Mouse (Mus musculus) layer of hippocampus, postnatal 36 days (tissue): Measurements from ENCODE around the gene Rell1. TPM values are rescaled to one million over a fixed set of nuclear protein-coding genes. Genes with fewer than 3 reads are reported as not detected.
A peak's percentile ranks its signal among the peaks of the same experiment; 100 is the strongest.
"Not testable (repeated sequence)": the region's sequence is repeated elsewhere in the genome, so short reads cannot be mapped to it uniquely, and the experiment has no call there.

ENCODE experiments used
- DNase-seq, 2 experiments: peaks; one replicate each; pipeline ENCODE4 v3.0.0; 2022
- total RNA-seq, 2 experiments: library from RNA; stranded (reverse); gene quantifications; 2 replicates each; pipeline ENCODE4 v1.2.3; 2021

Rell1 gene
- total RNA-seq, 2 experiments from 2014 or later: 10.8 to 11.2 TPM

DNA sequence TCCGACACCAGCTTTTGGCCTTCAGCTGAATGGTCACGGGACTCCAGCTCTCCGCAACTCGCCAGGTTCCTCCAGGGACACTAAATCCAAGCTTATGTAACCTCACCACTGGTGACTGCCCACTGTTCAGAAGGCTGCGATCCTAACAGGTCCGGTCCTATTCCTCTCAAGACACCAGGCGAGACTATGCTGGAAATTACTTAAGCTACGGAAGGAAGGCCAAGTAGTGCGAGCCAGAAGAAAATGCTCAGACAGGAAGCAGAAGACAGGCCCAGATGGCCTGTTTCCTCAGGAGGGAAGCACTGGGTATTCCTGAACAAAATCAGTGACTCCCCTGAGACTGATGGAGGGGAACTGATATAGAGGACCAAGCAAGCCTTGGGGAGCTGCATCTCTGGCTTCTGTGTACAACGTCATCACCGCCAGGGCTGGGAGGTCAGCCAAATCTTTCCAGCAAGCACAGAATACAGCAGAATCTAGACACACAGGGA lies 17.2 kb downstream of the Rell1 start:
- no peak for DNase-seq

GRCm38 (mm10) chr5:63949195-63949594 lies 19.5 kb downstream of the Rell1 start:
- no peak for DNase-seq

GRCm38 (mm10) chr5:63947526-63947925 lies 21.2 kb downstream of the Rell1 start:
- no peak for DNase-seq

DNA sequence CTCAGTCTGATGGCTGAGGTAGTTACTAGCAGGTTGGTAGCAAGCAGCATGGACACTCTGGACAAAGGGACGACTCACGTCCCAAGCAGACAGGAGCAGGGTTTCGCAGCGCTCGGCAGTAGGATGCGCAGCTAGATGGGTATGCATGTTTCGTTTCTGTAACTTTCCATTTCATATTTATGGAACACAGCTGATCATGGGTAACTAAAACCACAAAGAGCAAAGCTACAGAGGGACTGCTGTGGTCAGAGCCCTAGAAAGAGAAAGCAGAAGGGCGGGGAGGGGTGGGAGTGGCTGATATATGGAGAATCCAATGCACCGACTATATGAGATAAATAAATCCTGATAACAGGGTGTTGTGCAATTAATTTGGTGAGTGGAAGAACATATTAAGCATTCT lies 25.4 kb downstream of the Rell1 start:
- no peak for DNase-seq

DNA sequence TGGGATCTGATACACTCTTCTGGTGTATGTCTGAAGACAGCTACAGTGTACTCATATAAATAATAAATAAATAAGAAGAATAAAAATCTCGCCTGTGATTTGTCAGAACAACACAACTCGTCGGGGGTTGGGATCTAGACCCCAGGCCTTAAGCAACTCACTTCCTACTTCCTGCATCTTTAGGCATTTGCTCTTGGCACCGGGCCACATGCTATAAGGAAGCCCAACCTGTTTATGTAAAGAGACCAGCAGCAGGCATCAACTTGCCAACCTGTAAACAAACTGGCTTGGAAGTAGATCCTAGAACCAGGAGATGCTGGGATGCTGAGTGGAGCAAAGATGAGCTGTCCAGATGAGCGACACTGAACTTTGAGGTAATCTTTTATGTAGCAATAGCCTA lies 26.8 kb downstream of the Rell1 start:
- DNase-seq: no peak

GRCm38 (mm10) chr5:63938575-63938974 lies 30.1 kb downstream of the Rell1 start:
- DNase-seq: no peak

- DNase-seq: no peak
These were observed 32.0 kb downstream of the Rell1 start for GRCm38 (mm10) chr5:63936740-63937139.

DNA sequence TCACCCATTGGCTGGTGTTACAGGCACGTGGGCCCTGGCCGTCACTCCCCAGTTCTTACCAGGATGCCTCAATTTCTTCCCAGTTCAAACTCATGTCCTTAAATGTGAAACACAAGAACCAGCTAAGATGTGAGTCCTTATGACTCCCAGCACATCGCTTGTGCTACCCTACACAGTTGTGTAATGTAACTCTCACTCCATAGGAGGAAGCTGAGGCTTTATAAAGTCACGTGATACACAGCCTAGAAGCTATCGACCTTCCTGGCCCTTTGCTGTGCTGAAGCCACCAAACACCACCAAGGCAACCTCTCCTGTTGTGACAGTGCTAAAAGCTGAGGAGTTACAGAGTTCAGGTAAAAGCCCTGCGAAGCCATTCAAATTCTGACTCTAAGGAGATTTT lies 33.1 kb downstream of the Rell1 start:
- no peak for DNase-seq

DNA sequence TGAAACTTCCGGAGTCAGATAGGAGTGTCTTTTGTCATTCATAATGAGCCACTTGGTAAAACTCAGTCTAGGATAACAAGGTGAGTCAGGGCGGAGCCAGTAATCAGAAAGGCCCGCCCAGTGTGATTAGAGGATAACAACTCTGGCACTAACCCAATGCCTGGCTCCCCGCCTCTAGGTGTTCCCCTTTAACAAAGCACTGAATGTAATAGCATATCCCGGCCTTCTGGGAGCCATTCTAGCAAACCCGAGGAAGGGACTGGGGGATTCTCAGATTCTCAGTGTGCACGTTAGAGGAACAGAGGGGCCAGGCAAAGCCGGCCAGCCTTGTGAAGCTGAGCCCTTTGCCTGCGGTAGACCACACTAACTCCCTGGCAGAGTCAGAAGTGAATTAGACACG lies 35.9 kb downstream of the Rell1 start:
- DNase-seq: no peak

GRCm38 (mm10) chr5:63930824-63931358 lies 37.8 kb downstream of the Rell1 start:
- DNase-seq: no peak

DNA sequence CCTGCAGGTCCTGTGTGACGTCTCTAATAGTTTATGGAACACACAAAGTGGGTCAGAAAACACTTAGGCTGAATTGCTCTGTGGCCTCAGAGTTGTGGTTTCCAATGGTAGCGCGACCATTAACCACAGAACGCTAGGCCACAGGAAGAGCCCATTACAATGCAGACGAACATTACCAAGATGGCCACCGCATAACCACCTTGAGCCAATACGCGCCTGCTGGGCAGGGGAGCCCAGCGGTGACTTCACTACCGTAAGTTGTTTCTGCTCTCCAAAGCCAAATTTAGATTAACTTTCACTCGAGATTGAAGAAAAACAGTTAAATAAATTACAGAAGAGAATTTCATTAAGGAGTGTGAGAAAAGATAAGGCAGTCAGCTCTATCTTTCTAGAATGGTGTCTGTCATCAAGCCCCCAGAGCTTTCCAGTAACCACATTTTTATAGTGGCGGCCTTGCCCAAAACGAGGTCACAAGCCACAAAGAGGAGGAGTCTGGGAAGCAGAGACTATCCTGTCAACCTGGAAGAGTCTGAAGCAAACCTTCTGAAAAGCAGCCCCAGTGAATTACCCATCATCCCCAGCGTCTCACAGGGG lies 43.6 kb downstream of the Rell1 start:
- no peak for DNase-seq

DNA sequence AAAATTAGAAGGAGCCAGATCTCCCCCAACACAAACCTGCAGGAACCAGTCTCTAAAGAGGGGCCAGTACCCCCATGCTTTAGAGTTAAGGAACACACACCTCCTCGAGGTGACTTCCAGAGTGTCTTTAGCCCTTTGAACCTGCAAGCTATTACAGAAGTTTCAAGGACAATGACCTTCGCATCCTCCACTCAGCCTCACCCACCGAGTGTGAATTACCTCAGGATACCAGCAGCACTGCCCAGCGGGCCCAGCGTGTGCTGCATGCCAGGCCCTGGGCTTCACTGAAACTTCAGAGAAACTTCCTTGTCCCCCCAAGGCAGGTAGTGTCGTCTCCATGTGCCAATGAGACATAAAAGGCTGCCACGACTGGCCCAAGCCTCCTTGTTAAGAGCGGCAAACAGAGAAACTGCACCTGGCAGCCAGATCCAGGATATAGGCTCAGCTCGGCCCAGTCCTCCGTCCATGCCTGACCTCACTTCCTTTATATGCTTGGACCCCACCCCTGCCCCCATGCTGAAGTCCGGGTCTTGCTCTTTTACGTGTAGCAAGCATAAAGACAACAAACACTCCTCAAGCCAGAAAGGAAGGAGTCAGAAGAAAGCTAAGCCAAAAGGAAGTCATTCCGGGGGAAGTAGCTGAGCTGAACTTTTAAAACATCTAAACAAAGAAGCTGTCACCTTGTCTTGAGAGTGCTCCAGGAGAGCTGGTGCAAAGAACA lies 45.2 kb downstream of the Rell1 start:
- DNase-seq: no peak

- DNase-seq: no peak
These were observed 50.5 kb downstream of the Rell1 start for GRCm38 (mm10) chr5:63918201-63918600.

DNA sequence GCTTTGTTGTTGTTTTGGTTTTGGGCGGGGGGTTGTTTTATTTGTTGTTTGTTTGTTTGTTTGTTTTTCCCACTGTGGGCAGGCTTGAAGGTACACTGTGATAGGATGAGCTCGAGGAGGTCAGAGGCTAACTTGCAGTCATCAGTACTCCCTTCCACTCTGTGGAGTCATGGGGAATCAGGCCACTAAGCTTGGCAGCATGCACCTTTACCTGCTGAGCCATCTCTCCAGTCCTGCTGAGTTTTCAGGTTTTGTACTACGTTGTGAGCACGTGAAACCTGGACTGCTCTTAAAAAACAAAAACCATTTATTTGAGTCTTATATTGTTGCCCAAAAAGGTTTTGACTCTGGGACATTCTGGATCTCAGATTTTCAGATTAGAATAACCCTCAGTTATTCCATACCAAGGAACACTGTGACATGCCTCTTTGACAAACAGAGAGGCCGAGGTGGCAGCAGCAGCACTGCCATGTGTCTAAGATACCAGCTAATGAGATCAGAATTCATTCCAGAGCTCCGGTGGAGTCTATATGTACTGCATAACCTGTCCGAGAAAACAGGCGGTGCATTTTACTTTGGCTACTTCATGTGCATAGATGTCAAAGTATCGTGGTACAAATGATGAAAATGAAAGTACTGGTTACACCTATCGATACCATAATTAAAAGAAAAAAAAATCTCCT lies 52.1 kb downstream of the Rell1 start:
- no peak for DNase-seq

- no peak for DNase-seq
These were observed 53.8 kb downstream of the Rell1 start for GRCm38 (mm10) chr5:63914896-63915295.

GRCm38 (mm10) chr5:63910171-63910960 lies 58.3 kb downstream of the Rell1 start:
- no peak for DNase-seq

GRCm38 (mm10) chr5:63907513-63907912 lies 61.2 kb downstream of the Rell1 start:
- DNase-seq: no peak

DNA sequence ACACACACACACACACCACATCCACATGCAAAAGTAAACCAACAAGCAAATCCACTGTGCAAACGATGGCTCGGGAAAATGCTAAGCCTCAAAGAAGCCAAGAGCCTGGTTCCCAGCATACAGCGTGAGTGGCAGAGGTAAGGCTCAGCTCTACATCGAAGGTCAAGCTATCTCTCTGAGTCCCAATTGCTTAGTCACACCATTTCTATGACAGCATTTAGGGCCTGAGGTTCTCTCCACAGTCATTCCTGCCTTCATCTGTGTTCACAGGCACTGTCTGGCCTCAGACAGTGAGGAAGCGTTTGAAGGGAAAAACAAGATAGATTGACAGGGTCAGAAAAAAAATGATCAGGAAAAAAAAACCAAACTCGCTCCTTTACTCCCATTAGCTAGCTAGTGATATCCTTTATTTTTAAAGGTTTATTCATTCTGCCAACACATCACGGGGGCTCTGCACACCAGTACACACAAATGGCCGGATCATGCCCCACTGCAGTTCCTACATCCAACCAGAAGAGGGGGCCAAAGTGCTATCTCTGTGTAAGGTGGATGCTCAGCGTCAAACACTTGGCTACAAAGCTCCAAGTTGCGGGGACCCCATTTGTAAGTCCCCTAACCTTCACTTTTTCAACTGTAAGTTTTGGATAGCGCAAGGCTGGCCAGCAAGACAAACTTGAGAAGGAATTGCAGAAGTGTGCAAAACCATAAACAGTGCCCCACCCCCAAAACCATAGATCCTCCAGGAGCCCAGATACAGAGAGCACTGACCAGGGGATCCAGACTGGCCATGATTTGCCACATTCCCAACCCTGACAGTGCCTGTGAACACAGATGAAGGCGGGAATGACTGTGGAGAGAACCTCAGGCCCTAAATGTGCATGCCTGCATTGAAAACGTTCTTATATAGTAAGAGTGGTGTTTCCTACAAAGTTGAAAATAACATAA lies 62.3 kb downstream of the Rell1 start:
- DNase-seq: peak; percentile 78 to 86

DNA sequence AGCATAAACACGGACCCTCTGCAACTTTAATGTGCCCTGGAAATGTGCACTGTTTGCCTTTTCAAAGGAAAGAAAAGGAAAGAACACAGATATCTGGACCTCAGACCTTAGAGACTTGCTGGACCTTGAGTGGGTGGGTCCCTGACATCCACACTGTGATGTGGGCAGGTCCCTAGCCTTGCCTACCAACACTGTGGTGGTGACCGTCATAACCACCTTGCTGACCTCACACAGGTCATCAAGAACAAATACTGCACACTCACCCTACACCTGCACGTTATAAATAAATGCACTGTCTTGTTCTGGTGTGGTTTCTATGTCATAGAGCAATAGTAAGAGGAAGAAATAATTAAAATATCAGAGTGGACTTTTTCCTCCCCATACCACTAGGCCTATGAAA lies 65.4 kb downstream of the Rell1 start:
- DNase-seq: no peak

- no peak for DNase-seq
These were observed 70.9 kb downstream of the Rell1 start for GRCm38 (mm10) chr5:63897820-63898110.

- DNase-seq: not testable (repeated sequence)
These were observed 71.5 kb downstream of the Rell1 start for GRCm38 (mm10) chr5:63897001-63897819.
